Mouse (Mus musculus): Measurements from ENCODE around the gene Methig1. TPM values are rescaled to one million over a fixed set of nuclear protein-coding genes. Genes with fewer than 3 reads are reported as not detected.

The Methig1 gene
- polyA plus RNA-seq (2015; fragmentation: Illumina TruSeq; extraction: RNeasy Lipid Tissue Mini Kit (QIAGEN cat#74804); ENCODE audit: insufficient read depth, low read depth, low replicate concordance) = not detected

GRCm38 (mm10) chr15:100352711-100353250 is at the start of gene Methig1, which contains the start of gene Mettl7a2:
Gene Methig1, plus strand, starts transcription at chr15:100353149.
Gene Mettl7a2, plus strand, starts transcription at chr15:100353200.

DNA sequence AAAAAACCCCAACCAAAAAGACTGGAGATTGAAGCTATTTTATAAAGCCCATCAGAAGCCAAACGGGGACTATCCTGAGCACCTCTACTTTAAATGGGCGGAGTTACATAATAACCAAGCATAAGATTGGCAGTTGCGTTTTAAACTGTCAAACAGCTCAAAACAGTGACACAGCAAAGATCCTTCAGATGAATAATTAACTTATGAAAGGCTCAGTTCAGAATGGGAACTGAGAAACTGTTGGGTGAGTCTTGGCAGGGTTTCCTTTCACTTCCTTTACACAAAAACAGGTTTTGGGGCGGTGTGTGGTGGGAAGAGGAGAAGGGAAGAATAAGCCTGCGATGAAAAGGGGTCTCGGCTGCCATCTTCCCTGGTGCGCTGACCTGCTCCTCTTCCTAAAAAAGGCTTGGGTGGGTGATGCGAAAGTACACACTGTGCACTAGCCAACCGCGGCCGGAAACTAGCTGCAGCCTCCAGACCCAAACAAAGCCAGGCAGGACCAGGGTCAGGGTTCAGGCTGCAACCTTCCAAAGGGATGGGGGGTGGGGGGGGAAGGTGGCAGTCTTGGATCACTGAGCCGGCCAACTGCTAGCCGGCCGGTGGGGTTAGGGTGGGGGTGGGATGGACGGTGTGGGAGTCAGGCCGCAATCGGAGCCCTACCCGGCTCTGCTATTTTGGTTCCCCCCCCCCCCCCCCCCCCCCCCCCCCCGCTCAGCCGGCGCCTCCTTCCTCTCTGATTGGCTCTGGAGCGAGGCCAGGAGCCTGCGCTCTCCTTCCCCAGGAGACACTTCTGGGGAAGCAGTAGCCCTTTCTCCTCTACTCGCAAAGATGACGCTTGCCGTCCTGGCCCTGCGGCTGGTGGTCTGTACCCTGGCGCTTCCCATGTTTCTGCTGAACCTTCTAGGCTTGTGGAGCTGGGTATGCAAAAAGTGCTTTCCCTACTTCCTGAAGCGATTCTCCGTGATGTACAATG is 48.6 kb upstream of the Methig1 start, which contains the start of gene Mettl7a1:
Gene Mettl7a1 (plus strand): TSS at position 122 of the 973 bp plus-strand sequence.

GRCm38 (mm10) chr15:100334629-100335028 is 18.3 kb upstream of the Methig1 start, which contains the start of gene Mettl7a3:
Gene Mettl7a3, plus strand, starts transcription at chr15:100334929.

GRCm38 (mm10) chr15:100364242-100364641 is 11.3 kb downstream of the Methig1 start, which contains the start of gene Higd1c:
Gene Higd1c, plus strand, starts transcription at chr15:100364542.

DNA sequence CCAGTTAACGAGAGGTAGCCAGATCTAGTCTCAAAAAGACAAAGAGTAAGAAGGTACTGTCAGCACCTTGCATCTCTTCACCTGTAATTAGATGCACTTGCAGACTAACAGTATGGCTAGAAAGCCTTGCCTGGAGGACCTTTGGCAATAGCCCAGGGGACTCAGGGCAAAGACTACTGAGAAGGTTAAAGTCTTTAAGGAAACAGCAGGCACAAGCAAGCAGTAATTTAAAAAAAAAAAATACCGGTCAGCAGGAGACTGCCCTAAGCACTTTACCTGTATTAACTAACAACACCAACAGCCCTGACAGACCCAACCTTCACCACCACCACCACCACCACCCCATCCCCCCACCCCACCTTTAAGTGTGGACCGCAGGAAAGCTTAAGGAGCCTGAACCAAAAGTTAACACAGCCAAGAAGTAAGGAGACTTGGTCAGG is 68.8 kb downstream of the Methig1 start, which contains the start of gene Gm5475:
Gene Gm5475 (plus strand): TSS at position 390 of the 440 bp plus-strand sequence.

DNA sequence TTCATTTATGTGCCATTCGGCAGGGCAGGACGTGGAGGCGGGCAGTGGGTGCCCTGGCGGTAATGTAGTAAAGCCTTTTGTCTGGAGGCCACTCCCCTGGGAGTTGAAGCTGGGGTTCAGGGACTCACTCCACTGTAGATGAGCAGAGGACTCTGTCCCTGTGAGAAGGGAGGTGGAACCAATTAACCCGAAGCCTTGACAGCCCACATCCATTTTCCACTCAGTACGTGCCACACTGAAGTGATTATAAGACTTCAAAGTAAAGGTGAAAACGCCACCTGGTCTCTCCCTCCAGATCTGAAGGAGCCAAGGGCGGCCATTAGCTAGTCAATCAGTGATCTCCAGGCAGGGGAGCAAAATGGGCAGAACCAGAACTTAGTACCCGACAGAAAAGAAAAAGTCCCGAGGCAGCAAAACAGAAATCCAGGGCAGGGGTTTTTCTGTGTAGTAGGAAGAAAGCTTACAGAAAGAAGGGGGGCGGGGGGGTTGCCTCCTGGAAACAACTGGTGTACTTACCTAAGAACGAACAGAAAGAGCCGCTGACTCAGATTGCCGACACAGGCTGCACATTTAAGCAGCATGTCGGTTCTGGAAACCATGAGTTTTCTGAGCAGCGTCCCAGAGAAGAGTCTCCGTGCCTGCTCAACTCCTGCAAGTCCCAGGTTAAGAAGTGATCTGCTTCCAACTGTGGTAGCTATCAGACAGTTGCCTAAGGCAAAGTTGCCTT is 71.6 kb downstream of the Methig1 start, which contains the start of gene Slc11a2:
Gene Slc11a2 (minus strand): TSS at position 677 of the 727 bp plus-strand sequence.

Other genes with a start within 250 kb of the Methig1 start
- 8.6 TPM for gene Atf1, start 125.3 kb upstream of the Methig1 start, polyA plus RNA-seq (2015; fragmentation: Illumina TruSeq; extraction: RNeasy Lipid Tissue Mini Kit (QIAGEN cat#74804); ENCODE audit: insufficient read depth, low read depth, low replicate concordance)
- not detected for gene Tmprss12, start 72.3 kb upstream of the Methig1 start, polyA plus RNA-seq (2015; fragmentation: Illumina TruSeq; extraction: RNeasy Lipid Tissue Mini Kit (QIAGEN cat#74804); ENCODE audit: insufficient read depth, low read depth, low replicate concordance)
- 19.8 TPM for gene Mettl7a1, start 49.0 kb upstream of the Methig1 start, polyA plus RNA-seq (2015; fragmentation: Illumina TruSeq; extraction: RNeasy Lipid Tissue Mini Kit (QIAGEN cat#74804); ENCODE audit: insufficient read depth, low read depth, low replicate concordance)
- gene Mettl7a3, start 18.2 kb upstream of the Methig1 start, polyA plus RNA-seq (2015; fragmentation: Illumina TruSeq; extraction: RNeasy Lipid Tissue Mini Kit (QIAGEN cat#74804); ENCODE audit: insufficient read depth, low read depth, low replicate concordance) = not detected
- not detected for gene Mettl7a2, start 51 bp downstream of the Methig1 start, polyA plus RNA-seq (2015; fragmentation: Illumina TruSeq; extraction: RNeasy Lipid Tissue Mini Kit (QIAGEN cat#74804); ENCODE audit: insufficient read depth, low read depth, low replicate concordance)
- not detected for gene Higd1c, start 11.4 kb downstream of the Methig1 start, polyA plus RNA-seq (2015; fragmentation: Illumina TruSeq; extraction: RNeasy Lipid Tissue Mini Kit (QIAGEN cat#74804); ENCODE audit: insufficient read depth, low read depth, low replicate concordance)
- gene Gm5475, start 69.0 kb downstream of the Methig1 start, polyA plus RNA-seq (2015; fragmentation: Illumina TruSeq; extraction: RNeasy Lipid Tissue Mini Kit (QIAGEN cat#74804); ENCODE audit: insufficient read depth, low read depth, low replicate concordance) = not detected
- gene Slc11a2, start 71.9 kb downstream of the Methig1 start, polyA plus RNA-seq (2015; fragmentation: Illumina TruSeq; extraction: RNeasy Lipid Tissue Mini Kit (QIAGEN cat#74804); ENCODE audit: insufficient read depth, low read depth, low replicate concordance) = 7.8 TPM
- 14.1 TPM for gene Letmd1, start 115.9 kb downstream of the Methig1 start, polyA plus RNA-seq (2015; fragmentation: Illumina TruSeq; extraction: RNeasy Lipid Tissue Mini Kit (QIAGEN cat#74804); ENCODE audit: insufficient read depth, low read depth, low replicate concordance)
- gene Csrnp2, start 142.3 kb downstream of the Methig1 start, polyA plus RNA-seq (2015; fragmentation: Illumina TruSeq; extraction: RNeasy Lipid Tissue Mini Kit (QIAGEN cat#74804); ENCODE audit: insufficient read depth, low read depth, low replicate concordance) = 0.59 TPM
- gene Tfcp2, start 198.9 kb downstream of the Methig1 start, polyA plus RNA-seq (2015; fragmentation: Illumina TruSeq; extraction: RNeasy Lipid Tissue Mini Kit (QIAGEN cat#74804); ENCODE audit: insufficient read depth, low read depth, low replicate concordance) = 4.5 TPM
- gene Pou6f1, start 246.8 kb downstream of the Methig1 start, polyA plus RNA-seq (2015; fragmentation: Illumina TruSeq; extraction: RNeasy Lipid Tissue Mini Kit (QIAGEN cat#74804); ENCODE audit: insufficient read depth, low read depth, low replicate concordance) = 6.3 TPM